Mouse (Mus musculus) neural tube, embryonic 11.5 days (tissue): ENCODE measurements around the gene Scn2a. TPM values are rescaled to one million over a fixed set of nuclear protein-coding genes. Genes with fewer than 3 reads are reported as not detected.
A peak's percentile ranks its signal among the peaks of the same experiment; 100 is the strongest.

ENCODE experiments used
- ATAC-seq: fragments of 200-750 bp; cut with Nextera tagmentation; 2 replicates; pipeline ENCODE4 v1.8.0; 2017; ENCODE audit warnings: moderate number of reproducible peaks, mild to moderate bottlenecking, moderate TSS enrichment, moderate library complexity; ENCODE audit not compliant: insufficient read depth, low FRiP score, low TSS enrichment
- DNase-seq: peaks from one replicate; pipeline ENCODE4 v3.0.0-alpha.2; 2015; ENCODE audit warnings: low spot score
- H3K27ac ChIP-seq: fragments of 300-500 bp; sonication (generic); 2 replicates; pipeline ENCODE4 v1.5.1; 2014; ENCODE audit warnings: low read depth, mild to moderate bottlenecking, low read length
- H3K27me3 ChIP-seq: fragments of 300-500 bp; sonication (generic); 2 replicates; pipeline ENCODE4 v1.6.1; 2014; ENCODE audit warnings: mild to moderate bottlenecking, low read length, mixed read lengths; ENCODE audit not compliant: control insufficient read depth, insufficient read depth
- H3K36me3 ChIP-seq: fragments of 300-500 bp; sonication (generic); 2 replicates; pipeline ENCODE4 v1.6.1; 2014; ENCODE audit warnings: mild to moderate bottlenecking, low read length, moderate library complexity, mixed read lengths; ENCODE audit not compliant: control insufficient read depth, insufficient read depth
- H3K4me1 ChIP-seq: fragments of 300-500 bp; sonication (generic); 2 replicates; pipeline ENCODE4 v1.6.1; 2014; ENCODE audit warnings: low read length, mixed read lengths; ENCODE audit not compliant: control insufficient read depth, insufficient read depth
- H3K4me2 ChIP-seq: fragments of 300-500 bp; sonication (generic); 2 replicates; pipeline ENCODE4 v1.6.1; 2014; ENCODE audit warnings: low read depth, mild to moderate bottlenecking, moderate library complexity
- H3K4me3 ChIP-seq: fragments of 300-500 bp; sonication (generic); 2 replicates; pipeline ENCODE4 v1.5.1; 2014; ENCODE audit warnings: low read depth, low read length
- H3K9ac ChIP-seq: fragments of 300-500 bp; sonication (generic); 2 replicates; pipeline ENCODE4 v1.6.1; 2014; ENCODE audit warnings: mild to moderate bottlenecking, low read length
- H3K9me3 ChIP-seq: fragments of 300-500 bp; sonication (generic); 2 replicates; pipeline ENCODE4 v1.6.1; 2016; ENCODE audit warnings: low read length; ENCODE audit not compliant: control insufficient read depth
- WGBS: fragments of 180-500 bp; shearing (Covaris S2); extraction: QIAGEN DNeasy Blood & Tissue Kit; methylation state at CpG from one replicate; pipeline ENCODE4 v1.1.7; 2014; 5-methylcytosine and 5-hydroxymethylcytosine counted together
- polyA plus RNA-seq: library from polyadenylated mRNA; unstranded; fragments of >200 nt; fragmentation: Nextera tagmentation; extraction: Ambion mirVana; gene quantifications from 2 replicates; pipeline ENCODE4 v1.2.1, GENCODE M21; 2014

Scn2a gene
- polyA plus RNA-seq, 1 experiment from 2014 or later: 11.4 TPM

GRCm38 (mm10) chr2:65658430-65658829, 37.9 kb downstream of the Scn2a start:
- no peak for ATAC-seq
- Histone ChIP-seq H3K4me2 (no peak overlapping the region), H3K4me3 (no peak overlapping the region), H3K27ac (no peak overlapping the region), H3K27me3 (no peaks in the 10 kb centered on the region), H3K9me3 (no peaks in the 10 kb centered on the region), H3K9ac (no peak overlapping the region), H3K4me1 (no peaks in the 10 kb centered on the region), H3K36me3 (no peaks in the 10 kb centered on the region)
- 87% methylated on average over 8 of the region's 8 CpGs for WGBS
- DNase-seq: no peak

- DNase-seq: no peak
- Histone ChIP-seq H3K4me3 (no peak overlapping the region), H3K27me3 (no peaks in the 10 kb centered on the region), H3K27ac (no peak overlapping the region), H3K4me1 (no peaks in the 10 kb centered on the region), H3K9ac (no peak overlapping the region), H3K4me2 (no peak overlapping the region), H3K36me3 (no peaks in the 10 kb centered on the region), H3K9me3 (no peaks in the 10 kb centered on the region)
- no peak for ATAC-seq
Measured at GRCm38 (mm10) chr2:65663892-65664291, 43.3 kb downstream of the Scn2a start.

- H3K9me3 ChIP-seq: no peaks in the 10 kb centered on the region
- H3K4me2 ChIP-seq: no peak overlapping the region
- ATAC-seq (no peak), DNase-seq (no peak)
- no peaks in the 10 kb centered on the region for H3K36me3 ChIP-seq
- no peak overlapping the region for H3K27ac ChIP-seq
- H3K27me3 ChIP-seq: no peaks in the 10 kb centered on the region
- H3K4me1 ChIP-seq: no peaks in the 10 kb centered on the region
- 26% methylated on average over 1 of the region's 1 CpGs for whole genome bisulfite sequencing
- no peak overlapping the region for H3K4me3 ChIP-seq
- no peak overlapping the region for H3K9ac ChIP-seq
Measured at GRCm38 (mm10) chr2:65664481-65664880, 43.9 kb downstream of the Scn2a start.

DNA sequence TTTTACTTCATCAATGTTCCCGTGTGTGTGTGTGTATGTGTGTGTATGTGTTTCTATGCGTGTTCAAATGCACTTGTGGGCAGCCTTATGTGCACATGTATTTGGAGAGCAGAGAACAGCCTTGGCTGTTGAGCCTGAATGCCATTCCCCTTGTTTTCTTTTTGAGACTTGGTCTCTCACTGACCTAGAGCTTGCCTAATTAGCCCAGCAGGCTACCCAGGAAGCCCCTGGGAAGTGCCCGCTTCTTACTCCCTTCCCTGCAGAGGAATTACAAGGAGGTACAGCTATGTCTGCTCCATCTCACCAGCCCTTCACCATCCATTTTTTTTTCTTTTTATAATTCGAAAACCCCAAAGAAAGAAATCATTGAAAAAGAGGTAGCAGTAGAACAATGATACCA, 44.6 kb downstream of the Scn2a start:
- Histone ChIP-seq H3K9ac (no peak overlapping the region), H3K9me3 (no peaks in the 10 kb centered on the region), H3K36me3 (no peaks in the 10 kb centered on the region), H3K27ac (no peak overlapping the region), H3K4me1 (no peaks in the 10 kb centered on the region), H3K27me3 (no peaks in the 10 kb centered on the region), H3K4me2 (no peak overlapping the region), H3K4me3 (no peak overlapping the region)
- DNase-seq (no peak), ATAC-seq (no peak)
- WGBS: 30% methylated on average over 4 of the region's 4 CpGs

DNA sequence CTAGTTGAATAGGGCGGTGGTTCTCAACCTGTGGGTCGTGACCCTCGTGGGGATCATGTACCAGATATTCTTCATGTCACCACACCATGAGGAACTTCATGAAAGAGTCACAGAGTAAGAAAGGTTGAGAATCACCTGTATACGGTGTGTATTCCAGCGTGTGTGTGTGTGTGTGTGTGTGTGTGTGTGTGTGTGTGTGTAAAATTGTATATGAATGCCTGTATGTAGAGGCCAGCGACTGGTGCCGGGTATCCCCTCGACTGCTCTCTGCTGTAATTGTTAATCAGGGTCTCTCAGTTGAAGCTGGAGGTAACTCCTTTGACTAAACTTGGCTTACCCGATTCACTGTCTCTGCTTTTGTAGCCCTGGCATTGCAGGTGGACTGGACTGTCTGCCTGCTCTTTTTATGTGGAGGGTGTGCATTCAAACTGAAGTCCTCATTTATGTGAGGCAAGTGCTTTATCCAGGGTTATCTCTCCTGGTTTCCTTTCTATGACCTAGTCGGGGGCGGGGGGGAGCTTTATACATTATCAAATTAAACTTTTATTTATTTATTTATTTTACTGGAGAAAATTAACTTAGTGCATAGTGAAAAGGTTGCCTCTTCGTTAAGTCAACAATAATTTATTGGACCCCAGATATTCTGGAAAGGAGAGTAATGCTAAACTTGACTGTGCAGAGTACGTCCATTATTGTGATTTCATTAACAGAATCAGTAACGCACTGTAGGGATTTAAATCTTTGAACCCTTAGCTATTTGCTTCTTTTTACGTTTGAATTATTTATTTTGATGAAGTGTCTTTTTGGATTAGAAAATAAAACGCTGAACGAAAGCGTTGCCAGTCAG, 47.2 kb downstream of the Scn2a start:
- H3K4me3 ChIP-seq: peak overlapping the region; percentile 14; the same call in 1 of the 2 replicates
- H3K27me3 ChIP-seq: no peaks in the 10 kb centered on the region
- no peaks in the 10 kb centered on the region for H3K4me1 ChIP-seq
- no peaks in the 10 kb centered on the region for H3K9me3 ChIP-seq
- 58% methylated on average over 18 of the region's 18 CpGs for WGBS
- H3K9ac ChIP-seq: no peak overlapping the region
- H3K4me2 ChIP-seq: peak overlapping the region; percentile 26
- H3K27ac ChIP-seq: no peak overlapping the region
- H3K36me3 ChIP-seq: no peaks in the 10 kb centered on the region
- no peak for DNase-seq
- ATAC-seq: peak; percentile 62

DNA sequence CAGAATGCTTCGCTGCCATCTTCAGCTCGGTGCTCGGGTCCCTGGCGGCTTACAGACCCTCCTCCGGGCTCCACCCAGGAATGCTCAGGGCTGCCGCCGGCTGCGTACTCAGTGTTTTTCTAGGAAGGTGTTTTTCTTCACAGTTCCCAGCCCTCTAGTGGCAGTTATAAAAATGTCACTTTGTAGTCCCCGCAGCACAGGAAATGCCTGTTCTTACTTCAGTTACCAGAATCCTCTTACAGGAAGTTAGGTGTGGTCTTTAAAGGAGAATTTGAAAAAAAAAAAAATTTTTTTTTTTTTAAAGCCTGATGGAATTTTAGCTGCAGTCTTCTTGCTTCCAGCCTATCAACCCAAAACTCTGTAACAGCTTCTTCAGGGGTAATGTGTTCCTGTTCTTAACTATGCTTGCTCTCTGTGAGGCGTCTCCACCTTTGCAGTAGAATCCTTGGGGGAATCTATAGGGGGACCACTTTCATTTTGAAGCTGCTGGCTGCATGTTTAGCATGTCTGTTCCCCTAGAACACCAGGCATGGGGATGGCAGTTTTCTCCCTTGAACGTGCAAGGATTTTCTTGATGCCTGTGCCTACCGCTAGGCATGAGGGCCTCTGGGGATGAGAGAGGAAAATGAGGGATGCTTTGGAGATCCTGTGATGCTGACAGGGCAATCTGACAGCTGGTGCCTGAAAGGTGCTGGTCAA, 48.0 kb downstream of the Scn2a start:
- peak; percentile 87 for ATAC-seq
- WGBS: 17% methylated on average over 12 of the region's 12 CpGs

GRCm38 (mm10) chr2:65669561-65669960, 49.0 kb downstream of the Scn2a start:
- no peak for ATAC-seq
- no peak overlapping the region for H3K4me3 ChIP-seq
- H3K4me2 ChIP-seq: no peak overlapping the region
- no peaks in the 10 kb centered on the region for H3K27me3 ChIP-seq
- no peaks in the 10 kb centered on the region for H3K9me3 ChIP-seq
- no peak overlapping the region for H3K9ac ChIP-seq
- H3K4me1 ChIP-seq: no peaks in the 10 kb centered on the region
- 81% methylated on average over 8 of the region's 8 CpGs for WGBS
- H3K27ac ChIP-seq: no peak overlapping the region
- H3K36me3 ChIP-seq: no peaks in the 10 kb centered on the region
- no peak for DNase-seq

More for the DNA sequence above, 48.0 kb downstream of the Scn2a start:
- DNase-seq: peak; percentile 86
- H3K9me3 ChIP-seq: no peaks in the 10 kb centered on the region
- peak overlapping the region; percentile 26 for H3K4me2 ChIP-seq
- no peaks in the 10 kb centered on the region for H3K36me3 ChIP-seq
- H3K4me1 ChIP-seq: no peaks in the 10 kb centered on the region
- peak overlapping the region; percentile 14 for H3K4me3 ChIP-seq
- H3K9ac ChIP-seq: no peak overlapping the region
- no peak overlapping the region for H3K27ac ChIP-seq
- no peaks in the 10 kb centered on the region for H3K27me3 ChIP-seq

DNA sequence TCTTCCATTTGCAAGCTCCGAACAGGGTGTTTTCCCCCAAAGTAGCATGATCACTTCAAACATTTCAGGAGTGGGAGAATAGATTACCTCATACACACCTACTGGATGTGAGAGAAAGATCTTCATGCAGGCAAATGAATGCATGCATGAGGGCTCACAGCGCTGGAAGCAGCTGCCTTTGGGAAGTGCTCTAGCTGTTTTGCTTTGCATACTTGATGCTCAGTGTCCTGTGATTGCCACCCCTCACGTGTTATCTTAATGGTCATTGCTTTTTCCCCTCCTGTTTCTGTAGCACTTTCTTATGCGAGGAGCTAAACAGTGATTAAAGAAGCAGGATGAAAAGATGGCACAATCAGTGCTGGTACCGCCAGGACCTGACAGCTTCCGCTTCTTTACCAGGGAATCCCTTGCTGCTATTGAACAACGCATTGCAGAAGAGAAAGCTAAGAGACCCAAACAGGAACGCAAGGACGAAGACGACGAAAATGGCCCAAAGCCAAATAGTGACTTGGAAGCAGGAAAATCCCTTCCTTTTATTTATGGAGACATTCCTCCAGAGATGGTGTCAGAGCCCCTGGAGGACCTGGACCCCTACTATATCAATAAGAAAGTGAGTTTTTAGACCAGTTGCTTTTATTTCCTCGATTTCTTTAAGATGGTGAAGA, 49.7 kb downstream of the Scn2a start:
- Histone ChIP-seq H3K9ac (no peak overlapping the region), H3K4me3 (no peak overlapping the region), H3K27me3 (no peaks in the 10 kb centered on the region), H3K4me2 (no peak overlapping the region), H3K4me1 (no peaks in the 10 kb centered on the region), H3K36me3 (no peaks in the 10 kb centered on the region), H3K27ac (no peak overlapping the region), H3K9me3 (no peaks in the 10 kb centered on the region)
- WGBS: 64% methylated on average over 12 of the region's 12 CpGs
- DNase-seq (no peak), ATAC-seq (no peak)
